Mouse (Mus musculus): ENCODE results near the gene Atp2b1. TPM values are rescaled to one million over a fixed set of nuclear protein-coding genes. Genes with fewer than 3 reads are reported as not detected.

Gene Atp2b1
- total RNA-seq, 2 experiments from 2014 or later, result 686 to 742 TPM

GRCm38 (mm10) chr10:99050093-99050492, 135.9 kb downstream of the Atp2b1 start:
- no peak overlapping the region for H3K27ac ChIP-seq
- no peak overlapping the region for H3K4me3 ChIP-seq
- no peak for DNase-seq (ENCODE audit: extremely low spot score in 1 of 2, low spot score in 2 of 2)
- intact Hi-C loops (cut with DNase I), result no loop called here
- no peak for TF ChIP-seq CTCF (IDR thresholded peaks at IDR 0.05)

- H3K4me3 ChIP-seq, result no peak overlapping the region
- intact Hi-C loops (cut with DNase I), result no loop called here
- H3K27ac ChIP-seq, result no peak overlapping the region
- no peak for TF ChIP-seq CTCF (IDR thresholded peaks at IDR 0.05)
- DNase-seq (ENCODE audit: extremely low spot score in 1 of 2, low spot score in 2 of 2), result no peak
These were observed 138.9 kb downstream of the Atp2b1 start for GRCm38 (mm10) chr10:99053111-99053510.

- intact Hi-C loops (cut with DNase I), result no loop called here
- no peak for DNase-seq (ENCODE audit: extremely low spot score in 1 of 2, low spot score in 2 of 2)
- no peak for TF ChIP-seq CTCF (IDR thresholded peaks at IDR 0.05)
These were observed 146.4 kb downstream of the Atp2b1 start for GRCm38 (mm10) chr10:99060588-99060987.

GRCm38 (mm10) chr10:99061418-99061817, 147.2 kb downstream of the Atp2b1 start:
- Histone ChIP-seq H3K27ac (no peak overlapping the region), H3K4me3 (no peak overlapping the region)
- TF ChIP-seq CTCF (IDR thresholded peaks at IDR 0.05), result no peak
- no peak for DNase-seq (ENCODE audit: extremely low spot score in 1 of 2, low spot score in 2 of 2)
- intact Hi-C loops (cut with DNase I), result no loop called here

More at GRCm38 (mm10) chr10:99060588-99060987, 146.4 kb downstream of the Atp2b1 start:
- no peak overlapping the region for H3K4me3 ChIP-seq
- no peak overlapping the region for H3K27ac ChIP-seq

- no peak for TF ChIP-seq CTCF (IDR thresholded peaks at IDR 0.05)
- no peak overlapping the region for H3K27ac ChIP-seq
- intact Hi-C loops (cut with DNase I), result no loop called here
- DNase-seq (ENCODE audit: extremely low spot score in 1 of 2, low spot score in 2 of 2), result no peak
- H3K4me3 ChIP-seq, result no peak overlapping the region
These were observed 148.3 kb downstream of the Atp2b1 start for GRCm38 (mm10) chr10:99062546-99062945.

Other genes starting within 250 kb of the Atp2b1 start
- gene Poc1b, start 192.6 kb downstream of the Atp2b1 start, total RNA-seq (2021), result 1 to 10 TPM; 5.8 to 8.4 TPM
- gene Galnt4, start 193.8 kb downstream of the Atp2b1 start, total RNA-seq (2021), result 1 to 10 TPM; 2.3 to 2.4 TPM
- not detected for gene Phxr2, start 211.9 kb downstream of the Atp2b1 start, total RNA-seq (2021)